Mouse (Mus musculus): ENCODE data around the gene Klk6. TPM values are rescaled to one million over a fixed set of nuclear protein-coding genes. Genes with fewer than 3 reads are reported as not detected.

Klk6 gene
- polyA plus RNA-seq (2016; fragmentation: Nextera tagmentation; extraction: Ambion mirVana): not detected in 2 replicates

DNA sequence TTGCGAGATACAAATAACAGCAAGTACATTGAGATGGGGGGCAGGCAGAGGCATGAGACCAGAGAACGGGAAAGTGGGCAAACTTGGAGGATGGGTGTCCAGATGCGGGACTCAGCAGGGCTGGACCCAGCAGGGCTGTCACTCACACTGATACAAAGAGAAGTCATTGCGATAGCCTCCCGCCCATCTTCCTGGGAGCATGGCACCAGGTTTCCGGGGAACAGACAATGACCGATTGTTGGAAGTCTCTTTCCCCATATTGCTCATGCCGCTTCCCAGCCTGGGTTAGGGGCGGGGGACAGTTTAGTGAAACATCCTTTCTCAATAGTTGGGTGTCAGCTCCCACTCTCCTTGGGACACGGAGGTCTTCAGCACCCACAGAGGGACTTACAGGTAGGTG lies at the start of gene Klk6:
Gene Klk6, plus strand, starts transcription at position 301 of the 400 bp plus-strand sequence.
- H3K4me1 ChIP-seq: no peaks in the 10 kb centered on the region
- no peaks in the 10 kb centered on the region for H3K9me3 ChIP-seq
- H3K9ac ChIP-seq: no peak within 1 kb of the TSS
- 80% methylated on average over 10 of the region's 10 CpGs for WGBS
- no peak within 1 kb of the TSS for H3K4me2 ChIP-seq
- no peak within 1 kb of the TSS for H3K4me3 ChIP-seq (replicated peaks)
- no peak for ATAC-seq (ENCODE audit: low FRiP score)
- no peaks in the 10 kb centered on the region for H3K27me3 ChIP-seq
- no peak within 1 kb of the TSS for H3K27ac ChIP-seq
- H3K36me3 ChIP-seq (replicated peaks): no peaks in the 10 kb centered on the region

DNA sequence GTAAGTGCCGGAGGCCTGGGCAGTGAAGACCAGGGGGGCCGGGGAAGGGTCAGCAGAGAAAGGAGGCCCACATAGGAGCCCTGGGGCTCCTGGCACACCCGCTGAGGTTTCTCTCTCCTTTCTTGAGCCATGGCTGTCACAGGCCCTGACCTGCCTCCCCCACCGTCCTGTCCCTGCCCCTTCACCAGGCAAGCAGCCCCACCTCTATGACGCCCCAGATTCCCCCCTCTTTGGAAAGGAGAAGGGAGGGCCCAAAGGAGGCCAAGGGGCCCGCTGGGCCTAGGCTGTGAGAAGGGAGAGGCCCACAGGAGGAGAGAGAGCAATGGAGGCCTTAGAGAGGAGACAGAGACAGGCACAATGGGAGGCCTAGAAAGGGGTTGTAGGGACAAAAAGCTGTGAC lies 49.5 kb upstream of the Klk6 start:
- Histone ChIP-seq H3K36me3 (replicated peaks) (no peaks in the 10 kb centered on the region), H3K9me3 (no peaks in the 10 kb centered on the region), H3K4me2 (no peak overlapping the region), H3K27ac (no peak overlapping the region), H3K4me1 (peaks cover 8% of the 10 kb centered on the region; the same call in 1 of the 2 replicates), H3K4me3 (replicated peaks) (no peak overlapping the region), H3K27me3 (no peaks in the 10 kb centered on the region), H3K9ac (no peak overlapping the region)
- WGBS: 46% methylated on average over 6 of the region's 6 CpGs
- ATAC-seq (ENCODE audit: low FRiP score): no peak

DNA sequence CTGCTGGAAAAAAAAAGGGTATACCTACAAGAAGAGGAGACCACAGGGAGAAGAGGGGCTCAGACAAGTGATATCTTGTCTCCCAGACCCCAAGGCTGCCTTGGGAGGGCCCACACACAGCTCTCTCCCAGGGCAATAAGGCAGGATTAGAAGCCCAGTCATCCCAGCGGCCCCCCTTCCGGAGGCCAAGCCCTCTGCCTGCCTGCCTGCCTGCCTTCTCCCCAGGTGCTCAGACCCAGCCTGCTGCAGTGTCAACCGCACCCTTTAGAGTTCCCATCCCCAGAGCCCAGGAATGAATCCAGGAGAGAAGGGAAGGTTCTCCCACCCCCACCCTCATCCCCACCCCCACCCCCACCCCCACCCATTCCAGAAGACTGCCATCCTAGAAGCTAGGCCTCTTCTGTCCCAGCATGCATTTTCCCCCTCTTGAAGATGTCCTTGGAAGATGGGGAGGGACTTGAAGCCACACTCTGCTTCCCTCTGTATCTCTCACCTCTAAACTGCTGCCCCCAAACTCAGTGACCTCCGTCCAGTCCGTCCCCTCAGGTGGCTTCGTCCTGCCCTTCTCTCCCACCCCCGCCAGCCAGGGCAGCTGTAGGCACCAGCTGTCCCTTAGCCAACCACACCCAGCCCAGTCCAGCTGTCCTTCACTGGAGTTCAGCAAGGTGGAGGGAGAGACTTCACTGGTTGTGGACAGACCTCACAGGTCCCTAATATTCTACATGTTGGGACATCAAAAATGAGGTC lies 48.8 kb upstream of the Klk6 start:
- H3K9ac ChIP-seq: no peak overlapping the region
- ATAC-seq (ENCODE audit: low FRiP score): no peak
- H3K9me3 ChIP-seq: no peaks in the 10 kb centered on the region
- no peak overlapping the region for H3K4me2 ChIP-seq
- no peaks in the 10 kb centered on the region for H3K27me3 ChIP-seq
- WGBS: 45% methylated on average over 7 of the region's 7 CpGs
- H3K4me3 ChIP-seq (replicated peaks): no peak overlapping the region
- H3K27ac ChIP-seq: no peak overlapping the region
- peaks cover 8% of the 10 kb centered on the region; the same call in 1 of the 2 replicates for H3K4me1 ChIP-seq
- no peaks in the 10 kb centered on the region for H3K36me3 ChIP-seq (replicated peaks)

DNA sequence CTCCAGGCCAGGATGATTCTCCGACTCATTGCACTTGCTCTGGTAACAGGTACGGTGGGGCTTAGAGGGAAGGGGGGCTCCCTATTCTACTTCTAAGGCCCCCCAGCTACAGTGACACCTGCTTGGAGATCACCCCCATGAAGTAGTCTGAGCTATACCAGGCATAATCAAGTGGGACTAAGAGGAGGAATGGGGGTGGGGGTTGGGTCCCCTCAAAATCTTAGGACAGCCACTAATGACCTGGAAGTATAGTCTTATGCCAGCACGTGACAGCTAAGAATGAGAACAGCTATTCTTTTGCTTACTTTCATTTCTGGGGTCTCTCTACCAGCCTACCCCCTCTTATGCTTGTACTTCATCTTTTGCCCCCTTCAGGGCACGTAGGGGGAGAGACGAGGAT lies 47.8 kb upstream of the Klk6 start:
- ATAC-seq (ENCODE audit: low FRiP score): no peak
- peaks cover 8% of the 10 kb centered on the region; the same call in 1 of the 2 replicates for H3K4me1 ChIP-seq
- no peaks in the 10 kb centered on the region for H3K9me3 ChIP-seq
- H3K36me3 ChIP-seq (replicated peaks): no peaks in the 10 kb centered on the region
- WGBS: 85% methylated on average over 5 of the region's 5 CpGs
- no peak overlapping the region for H3K4me2 ChIP-seq
- no peak overlapping the region for H3K27ac ChIP-seq
- H3K9ac ChIP-seq: no peak overlapping the region
- no peak overlapping the region for H3K4me3 ChIP-seq (replicated peaks)
- H3K27me3 ChIP-seq: no peaks in the 10 kb centered on the region

DNA sequence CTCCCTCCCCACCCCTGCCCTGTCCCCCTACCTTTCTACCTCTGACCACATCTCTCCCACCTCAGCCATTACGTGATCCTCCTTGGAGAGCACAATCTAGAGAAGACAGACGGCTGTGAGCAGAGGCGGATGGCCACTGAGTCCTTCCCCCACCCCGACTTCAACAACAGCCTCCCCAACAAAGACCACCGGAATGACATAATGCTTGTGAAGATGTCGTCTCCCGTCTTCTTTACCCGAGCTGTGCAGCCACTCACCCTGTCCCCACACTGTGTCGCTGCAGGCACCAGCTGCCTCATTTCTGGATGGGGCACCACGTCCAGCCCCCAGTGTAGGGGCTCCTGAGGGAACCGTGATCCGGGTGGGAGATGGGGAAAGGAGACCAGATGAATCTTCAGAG lies 46.9 kb upstream of the Klk6 start:
- H3K9ac ChIP-seq: no peak overlapping the region
- H3K4me1 ChIP-seq: peaks cover 10% of the 10 kb centered on the region; the same call in 1 of the 2 replicates
- H3K36me3 ChIP-seq (replicated peaks): no peaks in the 10 kb centered on the region
- H3K9me3 ChIP-seq: no peaks in the 10 kb centered on the region
- WGBS: 80% methylated on average over 12 of the region's 12 CpGs
- H3K27ac ChIP-seq: no peak overlapping the region
- H3K4me3 ChIP-seq (replicated peaks): no peak overlapping the region
- H3K4me2 ChIP-seq: no peak overlapping the region
- no peak for ATAC-seq (ENCODE audit: low FRiP score)
- H3K27me3 ChIP-seq: no peaks in the 10 kb centered on the region

DNA sequence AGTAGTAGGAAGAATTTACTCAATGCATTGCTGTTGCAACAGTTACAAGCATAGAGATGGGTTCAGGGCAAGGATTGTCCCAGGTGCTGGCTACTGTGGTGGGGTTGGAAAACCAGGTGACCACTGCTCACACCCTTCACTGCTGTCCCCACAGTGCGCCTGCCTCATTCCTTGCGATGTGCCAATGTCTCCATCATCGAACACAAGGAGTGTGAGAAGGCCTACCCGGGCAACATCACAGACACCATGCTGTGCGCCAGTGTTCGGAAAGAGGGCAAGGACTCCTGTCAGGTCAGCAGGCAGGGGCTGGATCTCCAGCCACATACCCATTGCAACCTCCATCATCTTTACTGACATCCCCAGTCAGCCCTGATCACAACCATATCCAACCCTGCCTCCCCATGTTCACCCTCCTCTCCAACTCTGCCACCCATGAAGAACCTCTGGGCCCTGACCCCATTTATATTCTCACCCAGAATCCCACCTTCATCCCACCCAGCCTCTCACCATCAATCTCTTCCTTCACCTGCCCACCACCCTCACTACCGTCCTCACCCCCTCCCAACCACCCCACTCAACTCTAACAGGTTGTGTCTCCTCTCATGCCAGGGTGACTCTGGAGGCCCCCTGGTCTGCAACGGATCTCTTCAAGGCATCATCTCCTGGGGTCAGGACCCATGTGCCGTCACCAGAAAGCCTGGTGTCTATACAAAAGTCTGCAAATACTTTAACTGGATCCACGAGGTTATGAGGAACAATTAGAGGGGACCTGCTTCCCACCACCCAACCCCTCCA lies 45.9 kb upstream of the Klk6 start:
- Histone ChIP-seq H3K27me3 (peaks cover 7% of the 10 kb centered on the region), H3K4me2 (no peak overlapping the region), H3K27ac (no peak overlapping the region), H3K4me3 (replicated peaks) (no peak overlapping the region), H3K9me3 (no peaks in the 10 kb centered on the region), H3K36me3 (replicated peaks) (no peaks in the 10 kb centered on the region), H3K9ac (no peak overlapping the region), H3K4me1 (peaks cover 17% of the 10 kb centered on the region; the same call in 1 of the 2 replicates)
- WGBS: 91% methylated on average over 10 of the region's 10 CpGs
- ATAC-seq (ENCODE audit: low FRiP score): no peak

DNA sequence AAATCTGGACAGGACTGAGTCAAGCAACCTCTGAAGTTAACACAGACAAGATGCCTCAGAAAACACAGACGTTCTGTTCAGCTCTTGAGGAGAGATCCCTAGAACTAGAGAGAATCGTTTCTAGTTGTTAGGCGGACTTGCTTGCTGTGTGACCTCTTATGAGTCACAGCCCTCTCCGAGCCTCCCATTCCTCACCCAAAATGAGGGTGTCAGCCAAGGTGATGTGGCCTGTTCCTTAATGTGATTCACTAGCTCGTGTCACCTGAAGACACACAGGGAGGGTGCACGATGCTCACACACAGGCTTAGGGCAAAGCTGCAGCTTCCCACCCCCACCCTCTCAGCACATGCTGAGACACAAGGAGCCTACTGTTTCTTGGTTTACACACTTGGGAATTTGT lies 44.1 kb upstream of the Klk6 start:
- 78% methylated on average over 6 of the region's 6 CpGs for WGBS
- Histone ChIP-seq H3K4me1 (peaks cover 11% of the 10 kb centered on the region; the same call in 1 of the 2 replicates), H3K27ac (no peak overlapping the region), H3K9ac (no peak overlapping the region), H3K4me3 (replicated peaks) (no peak overlapping the region), H3K27me3 (peaks cover 13% of the 10 kb centered on the region), H3K36me3 (replicated peaks) (no peaks in the 10 kb centered on the region), H3K4me2 (no peak overlapping the region), H3K9me3 (no peaks in the 10 kb centered on the region)
- no peak for ATAC-seq (ENCODE audit: low FRiP score)

DNA sequence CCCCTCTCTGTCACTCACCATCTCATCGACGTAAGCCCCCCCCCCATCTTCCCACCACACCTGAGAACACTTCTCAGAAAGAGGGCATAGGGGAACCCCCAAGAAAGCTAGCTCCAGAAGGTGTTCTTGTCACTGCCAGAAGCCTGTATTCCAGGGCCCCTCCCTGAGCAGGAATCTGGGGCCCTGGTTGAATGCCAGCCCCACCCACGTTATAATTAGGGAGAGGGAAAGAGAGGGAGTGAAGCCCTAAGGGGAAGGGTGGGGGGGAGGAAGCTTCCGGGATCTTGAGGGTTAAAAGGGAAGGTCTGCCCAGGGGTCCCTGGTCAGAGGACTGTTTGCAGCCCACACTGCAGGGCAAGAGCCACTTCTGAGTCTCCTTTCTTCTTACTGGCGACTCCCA lies 43.6 kb upstream of the Klk6 start, which contains the start of gene Klk10:
Gene Klk10, plus strand, starts transcription at position 290 of the 400 bp plus-strand sequence.
- H3K36me3 ChIP-seq (replicated peaks): no peaks in the 10 kb centered on the region
- no peak for ATAC-seq (ENCODE audit: low FRiP score)
- 55% methylated on average over 5 of the region's 5 CpGs for WGBS
- H3K4me2 ChIP-seq: no peak within 1 kb of the TSS
- H3K9me3 ChIP-seq: no peaks in the 10 kb centered on the region
- no peak within 1 kb of the TSS for H3K27ac ChIP-seq
- H3K4me3 ChIP-seq (replicated peaks): no peak within 1 kb of the TSS
- peaks cover 9% of the 10 kb centered on the region; the same call in 1 of the 2 replicates for H3K4me1 ChIP-seq
- H3K27me3 ChIP-seq: peaks cover 13% of the 10 kb centered on the region
- no peak within 1 kb of the TSS for H3K9ac ChIP-seq

DNA sequence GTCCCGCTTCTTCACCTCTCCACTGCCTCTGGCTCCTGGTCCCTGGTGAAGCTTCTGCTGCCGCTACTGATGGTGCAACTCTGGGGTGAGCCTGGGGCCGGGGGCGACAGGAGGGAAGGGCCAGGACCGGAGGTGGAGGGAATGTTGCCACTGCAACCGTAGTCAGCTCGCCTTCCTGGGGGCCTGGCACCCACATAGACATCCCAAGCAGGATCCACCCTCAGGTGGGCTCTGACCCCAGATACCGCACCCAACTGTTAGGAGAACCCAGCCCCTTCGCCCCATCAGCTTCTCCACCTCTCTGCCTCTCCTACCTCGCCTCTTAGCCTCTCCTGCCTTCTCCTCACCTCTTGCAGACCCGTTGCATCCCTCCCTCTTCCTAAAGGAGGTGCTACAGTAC lies 42.8 kb upstream of the Klk6 start:
- Histone ChIP-seq H3K36me3 (replicated peaks) (no peaks in the 10 kb centered on the region), H3K4me3 (replicated peaks) (no peak overlapping the region), H3K4me1 (peaks cover 9% of the 10 kb centered on the region; the same call in 1 of the 2 replicates), H3K27ac (no peak overlapping the region), H3K9me3 (no peaks in the 10 kb centered on the region), H3K9ac (no peak overlapping the region), H3K27me3 (peaks cover 13% of the 10 kb centered on the region), H3K4me2 (no peak overlapping the region)
- WGBS: 93% methylated on average over 11 of the region's 11 CpGs
- ATAC-seq (ENCODE audit: low FRiP score): no peak

DNA sequence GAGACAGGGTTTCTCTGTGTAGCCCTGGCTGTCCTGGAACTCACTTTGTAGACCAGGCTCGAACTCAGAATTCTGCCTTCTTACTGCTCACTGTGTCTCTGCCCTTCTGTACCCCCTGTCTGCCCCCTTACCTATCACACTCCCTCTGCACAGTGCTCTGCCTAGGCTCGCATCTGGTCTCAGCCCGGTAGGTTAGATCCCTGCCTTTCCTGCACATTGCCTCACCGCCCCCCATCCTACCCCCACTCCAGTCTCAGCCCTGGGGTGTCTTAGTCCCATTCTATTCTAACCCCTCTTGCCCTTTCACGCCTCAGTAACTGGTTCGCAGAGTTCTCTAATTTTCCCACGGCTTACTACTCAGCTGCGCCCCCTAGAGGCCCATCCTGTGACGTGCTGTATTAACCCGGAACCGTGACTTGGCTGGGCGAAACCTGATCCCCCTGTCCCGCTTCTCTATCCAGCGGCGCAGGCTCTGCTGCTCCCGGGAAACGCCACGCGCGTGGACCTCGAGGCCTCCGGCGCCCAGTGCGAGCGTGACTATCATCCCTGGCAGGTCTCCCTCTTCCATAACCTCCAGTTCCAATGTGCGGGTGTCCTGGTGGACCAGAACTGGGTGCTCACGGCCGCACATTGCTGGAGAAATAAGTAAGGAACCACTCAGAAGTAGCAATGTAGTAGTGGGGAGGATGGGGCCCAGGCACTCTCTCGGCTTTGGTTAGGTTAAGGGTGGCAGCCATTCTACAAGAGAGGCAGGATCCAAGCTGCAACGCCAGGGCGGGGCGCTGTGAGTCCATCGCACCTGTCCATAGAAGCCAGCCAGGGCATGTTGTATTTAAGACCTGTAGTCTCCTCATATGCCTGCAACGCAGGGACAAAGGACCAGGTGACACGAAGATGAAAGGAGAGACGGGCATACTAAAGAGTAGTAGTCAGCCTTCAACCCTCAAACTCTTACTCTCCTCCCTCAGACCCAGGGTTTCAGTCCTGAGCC lies 41.7 kb upstream of the Klk6 start:
- no peak overlapping the region for H3K27ac ChIP-seq
- WGBS: 7% methylated on average over 36 of the region's 36 CpGs

DNA sequence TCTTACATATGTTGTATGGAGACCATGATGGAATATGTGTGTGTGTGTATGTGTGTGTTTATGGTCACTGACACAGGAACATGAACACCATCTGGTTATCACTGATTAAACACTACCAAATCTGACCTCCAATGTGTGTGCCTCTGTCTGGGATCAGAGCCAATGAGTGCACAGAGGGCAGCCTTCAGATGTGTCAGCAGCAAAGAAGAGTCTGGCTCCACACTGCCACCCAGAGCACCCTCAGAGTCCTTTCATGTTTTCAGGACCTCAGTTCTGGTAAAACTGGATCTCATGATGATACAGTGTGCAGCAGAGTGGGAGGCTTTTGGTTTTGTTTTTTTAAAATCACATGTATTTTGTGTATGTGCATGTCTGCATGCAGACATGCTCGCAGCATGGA lies 39.0 kb upstream of the Klk6 start:
- Histone ChIP-seq H3K4me3 (replicated peaks) (no peak overlapping the region), H3K9me3 (no peaks in the 10 kb centered on the region), H3K27ac (no peak overlapping the region), H3K27me3 (peaks cover 13% of the 10 kb centered on the region), H3K9ac (no peak overlapping the region), H3K4me1 (peaks cover 9% of the 10 kb centered on the region; the same call in 1 of the 2 replicates), H3K4me2 (no peak overlapping the region), H3K36me3 (replicated peaks) (no peaks in the 10 kb centered on the region)
- 91% methylated on average over 1 of the region's 1 CpGs for WGBS
- no peak for ATAC-seq (ENCODE audit: low FRiP score)

More for the DNA sequence above, 41.7 kb upstream of the Klk6 start:
- peak; percentile 73 for ATAC-seq (ENCODE audit: low FRiP score)
- Histone ChIP-seq H3K36me3 (replicated peaks) (no peaks in the 10 kb centered on the region), H3K4me2 (peak overlapping the region; percentile 64), H3K9ac (no peak overlapping the region), H3K27me3 (peaks cover 13% of the 10 kb centered on the region), H3K9me3 (no peaks in the 10 kb centered on the region), H3K4me3 (replicated peaks) (peak overlapping the region; percentile 29), H3K4me1 (peaks cover 9% of the 10 kb centered on the region; the same call in 1 of the 2 replicates)
